Mouse (Mus musculus): ENCODE measurements around the gene Casz1.

DNA sequence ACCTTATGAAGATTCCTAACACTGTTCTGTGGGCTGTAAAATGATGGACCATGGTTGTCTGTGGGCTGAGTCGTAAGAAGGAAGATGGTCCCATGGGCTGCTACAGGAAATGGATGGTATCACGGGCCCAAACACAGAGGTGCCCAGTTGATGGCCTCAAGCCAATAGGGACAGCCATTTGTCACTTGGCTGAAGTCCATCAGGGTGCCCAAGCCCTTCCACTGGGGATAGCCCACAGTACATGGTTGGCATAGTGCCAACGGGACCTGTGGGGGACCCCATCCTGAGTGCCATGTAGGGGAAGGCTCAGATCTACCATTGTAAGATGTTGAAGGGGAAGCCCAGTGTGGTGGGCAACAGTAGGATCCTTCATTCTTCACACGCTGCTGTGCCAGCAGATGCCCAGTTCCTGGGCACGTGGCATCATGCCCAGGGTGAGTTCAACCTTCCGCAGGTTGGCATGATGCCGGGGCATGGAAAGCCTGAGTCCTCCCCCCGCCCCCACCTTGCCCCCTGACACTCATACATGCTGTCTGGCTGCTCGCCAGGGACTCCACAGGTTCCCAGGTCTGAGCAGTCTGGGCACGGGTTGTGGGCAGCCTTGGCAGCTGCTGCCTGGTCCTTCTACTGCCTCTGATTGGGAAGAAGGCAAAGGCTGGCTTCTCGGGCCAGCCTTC is 63.6 kb downstream of the Casz1 start:
- no peak for TF ChIP-seq CTCF (IDR thresholded peaks at IDR 0.05)
- TF ChIP-seq POLR2A (IDR thresholded peaks at IDR 0.05; ENCODE audit: insufficient read depth, low read depth, low read length) = no peak

Data from heart, adult 2 months (tissue).